Mouse (Mus musculus) retina, adult 2 months (tissue): ENCODE measurements at regions not wholly inside any gene's neighbourhood (a gene's known extent, or its start where the extent isn't known, plus 50 kb on each side); places are given as distances from the start of the nearest gene placed in this dataset.

Experiments
- DNase-seq: peaks from one replicate; pipeline ENCODE4 v3.0.0-alpha.2; 2012; ENCODE audit warnings: low read depth, low spot score

DNA sequence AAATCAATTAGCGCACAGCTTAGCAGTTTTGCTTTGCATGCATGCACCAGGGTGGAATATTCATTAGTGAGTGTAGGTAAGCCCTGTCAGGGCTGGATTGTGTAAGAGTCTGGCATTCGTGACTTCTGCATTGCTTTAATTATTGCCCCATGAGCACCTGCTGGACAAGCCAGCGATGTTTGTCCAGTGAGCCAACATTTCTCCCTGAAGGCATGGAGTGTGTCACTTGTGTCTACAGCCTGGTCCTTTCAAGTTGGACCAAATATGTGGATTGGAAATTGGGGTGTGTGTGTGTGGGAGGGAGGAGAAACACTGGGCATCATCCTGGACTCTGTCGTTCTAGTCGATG lies 115.9 kb downstream of the Evx1 start:
- no peak for DNase-seq

DNA sequence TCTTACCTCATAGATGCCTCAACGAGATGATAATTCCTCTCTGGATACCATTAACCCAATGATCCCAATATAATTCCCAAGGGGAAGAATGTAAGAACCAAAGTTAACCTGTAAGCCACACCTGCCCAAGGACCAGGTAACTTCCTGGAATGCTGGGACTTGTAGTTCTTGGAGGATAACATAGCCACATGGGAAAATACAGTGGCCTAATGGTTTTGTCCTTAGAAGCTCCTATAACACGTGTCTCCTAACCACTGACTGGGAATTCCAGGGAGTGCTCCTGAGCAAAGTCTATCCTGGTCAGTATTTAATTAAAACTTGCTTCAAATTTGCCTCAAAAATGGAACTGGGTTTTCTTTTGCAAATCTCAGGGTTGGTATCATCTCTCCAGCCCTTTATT lies 119.9 kb downstream of the Evx1 start:
- DNase-seq = no peak

DNA sequence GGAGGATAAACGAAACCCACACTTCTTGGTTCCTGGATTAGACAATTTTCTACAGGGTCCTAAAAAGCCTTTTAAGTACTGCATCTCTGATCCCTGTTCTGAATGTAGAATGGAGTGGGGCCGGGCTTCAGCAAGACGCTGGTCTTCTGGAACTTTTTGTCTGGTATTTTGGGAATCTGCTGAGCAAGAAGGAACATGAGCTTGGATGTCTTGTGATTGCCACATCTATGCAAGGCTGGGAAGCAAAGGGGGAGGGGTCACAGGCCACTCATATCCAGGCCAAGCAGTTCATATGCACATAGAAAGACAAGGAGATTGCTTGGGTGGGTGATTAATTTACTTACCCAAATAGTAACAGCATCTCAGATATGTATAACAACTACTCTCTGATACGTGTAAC lies 121.5 kb downstream of the Evx1 start:
- no peak for DNase-seq

DNA sequence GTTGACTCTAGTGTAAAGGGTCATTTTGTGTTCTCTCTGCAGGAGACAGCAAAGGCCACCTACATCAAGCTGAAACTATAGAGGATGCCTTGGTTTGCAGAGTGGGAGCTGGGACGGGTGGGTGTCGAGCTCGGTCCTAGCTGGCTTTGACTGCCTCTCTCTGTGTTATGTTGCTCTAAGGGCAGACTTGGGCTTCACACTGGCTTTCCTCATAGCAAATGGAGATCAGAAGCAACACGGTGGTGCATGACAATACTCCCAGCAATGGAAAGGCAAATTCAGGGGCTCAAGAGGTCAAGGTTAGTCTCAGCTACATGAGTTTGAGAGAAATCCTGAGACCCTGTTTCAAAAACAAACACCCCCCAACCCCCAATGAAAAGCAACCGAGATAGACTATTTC lies 122.1 kb downstream of the Evx1 start:
- DNase-seq = no peak

DNA sequence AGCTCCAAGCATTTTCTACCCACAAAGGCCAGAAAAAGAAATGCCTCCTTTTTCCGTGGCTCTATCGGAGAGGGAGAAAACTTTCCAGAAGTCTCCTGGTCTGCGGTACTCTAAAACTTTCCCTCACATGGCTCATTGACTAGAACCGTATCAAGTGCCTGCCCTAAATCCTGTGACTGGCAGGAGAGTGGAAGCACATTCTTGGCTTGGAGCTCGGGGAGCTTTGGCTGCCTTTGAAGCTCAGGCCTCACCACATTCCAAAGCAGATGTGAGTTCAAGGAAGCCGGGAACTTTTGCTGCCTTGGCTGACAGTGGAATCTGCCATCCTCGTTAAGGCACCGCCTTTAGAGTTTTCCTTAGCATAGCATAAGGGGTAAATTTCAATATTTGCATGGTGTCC lies 125.1 kb downstream of the Evx1 start:
- no peak for DNase-seq

DNA sequence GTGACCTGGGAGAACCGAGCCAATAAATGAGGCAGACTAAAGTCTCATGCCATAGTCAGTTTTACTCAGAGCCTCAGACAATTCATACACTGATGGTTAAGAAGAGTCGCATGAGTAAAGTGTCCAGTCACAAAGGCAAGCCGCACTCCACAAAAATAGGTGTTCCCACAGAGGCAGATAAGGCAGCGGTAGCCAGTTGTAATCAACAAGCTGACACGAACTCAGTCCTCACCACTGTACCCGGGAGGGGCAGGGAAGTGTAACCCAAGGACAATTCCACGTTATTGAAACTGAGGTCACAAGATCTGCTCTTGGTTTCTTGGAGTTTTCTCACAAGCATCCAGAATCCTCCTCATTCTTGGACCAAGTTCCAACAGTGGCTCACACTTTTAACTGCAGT lies 125.9 kb downstream of the Evx1 start:
- no peak for DNase-seq

DNA sequence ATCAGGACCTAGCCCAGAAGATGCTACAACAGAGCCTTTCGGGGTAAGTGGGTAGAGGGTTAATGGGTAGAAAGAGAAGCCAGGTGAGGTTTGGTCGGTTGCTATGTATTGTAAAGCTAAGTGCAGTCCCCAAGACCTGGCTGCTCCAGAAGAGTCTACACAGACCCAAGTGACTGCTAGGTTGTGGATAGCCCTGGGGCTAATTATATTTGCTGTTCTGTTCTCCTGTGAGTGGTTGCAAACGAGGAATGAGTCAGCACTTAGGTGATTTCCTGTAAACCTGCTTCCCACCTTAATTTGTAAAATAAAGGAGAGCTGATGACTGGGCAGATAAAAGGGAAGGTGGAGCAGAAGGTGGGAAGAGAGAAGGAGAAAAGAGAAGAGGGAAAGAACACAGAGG lies 126.9 kb downstream of the Evx1 start:
- no peak for DNase-seq

DNA sequence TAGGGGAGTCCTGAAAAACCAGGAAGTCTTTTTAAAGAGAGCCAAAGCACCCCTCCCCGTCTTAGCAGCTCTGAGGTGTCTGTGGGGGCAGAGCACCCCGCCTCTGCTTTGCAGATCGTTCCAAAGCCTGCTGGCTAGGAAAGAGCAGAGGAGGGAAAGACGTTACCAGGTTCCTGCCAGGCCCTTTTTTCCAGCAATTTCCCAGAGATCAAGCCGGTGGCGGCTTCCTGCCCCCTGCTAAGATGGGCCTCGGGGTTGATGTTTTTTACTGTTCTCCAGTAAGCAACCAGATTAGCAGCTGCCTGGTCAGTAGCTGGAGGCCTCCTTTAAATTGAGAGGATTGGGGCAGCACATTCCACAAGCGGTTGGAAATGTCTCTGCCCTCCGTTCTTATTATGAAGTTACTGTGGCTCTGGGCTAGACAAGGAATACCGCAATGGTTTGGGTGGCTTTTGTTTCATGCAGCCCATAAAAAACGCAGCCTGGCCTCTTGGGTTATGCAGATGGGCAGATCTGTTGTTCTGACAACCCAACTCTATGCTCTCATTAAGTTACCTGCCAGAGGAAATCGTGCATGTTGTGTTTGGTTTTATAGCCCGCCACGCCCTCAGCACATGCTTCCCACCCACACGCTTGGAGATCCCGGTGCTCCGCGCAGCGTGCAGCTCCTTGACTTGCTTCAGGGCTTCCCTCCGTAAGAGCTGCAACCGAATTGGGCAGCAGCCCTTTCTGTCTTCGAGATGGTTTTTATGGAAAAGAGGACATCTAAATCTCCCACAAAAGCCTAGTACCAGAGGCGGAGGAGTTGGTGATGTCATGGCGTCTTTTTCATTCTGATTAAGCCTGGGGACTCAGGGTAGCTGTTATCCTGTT lies 130.1 kb downstream of the Evx1 start:
- DNase-seq = no peak

DNA sequence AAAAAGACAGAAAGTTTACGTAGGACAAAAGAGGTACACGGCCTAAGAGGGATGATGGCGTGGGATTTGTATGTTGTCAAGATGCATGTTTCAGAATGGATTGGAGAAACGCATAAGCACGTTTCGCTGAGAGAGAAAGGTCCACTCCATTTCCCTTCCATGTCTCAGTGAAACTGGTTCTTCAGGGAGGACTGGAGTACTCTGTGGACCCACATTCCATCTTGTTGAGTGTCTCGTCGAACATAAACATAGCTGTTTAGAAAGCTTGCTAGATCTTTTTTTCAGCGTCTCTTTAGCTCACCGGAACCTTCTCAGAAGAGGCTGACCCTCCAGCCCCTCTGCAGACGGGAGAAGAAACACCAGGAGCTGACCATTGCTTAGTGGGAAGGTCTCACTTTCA lies 145.5 kb downstream of the Evx1 start:
- DNase-seq = no peak

DNA sequence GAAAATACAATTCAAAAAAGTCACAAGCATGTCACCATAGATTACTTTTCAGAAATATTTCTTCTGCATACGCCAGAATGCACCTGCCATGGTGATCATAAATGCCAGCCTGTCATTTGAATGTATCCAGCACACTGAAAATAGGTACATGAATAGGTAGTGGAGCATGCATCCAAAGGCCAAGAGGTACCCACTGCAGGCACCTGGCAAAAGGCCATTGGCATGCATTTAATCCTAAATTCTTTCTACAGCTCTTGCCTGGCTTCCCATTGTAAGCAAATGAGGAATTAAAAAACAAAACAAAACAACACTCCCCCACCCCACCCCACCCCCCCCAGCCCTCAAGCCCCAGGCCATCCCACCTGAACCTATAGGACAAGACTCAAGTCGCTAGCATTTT lies 147.9 kb downstream of the Evx1 start:
- DNase-seq = no peak

DNA sequence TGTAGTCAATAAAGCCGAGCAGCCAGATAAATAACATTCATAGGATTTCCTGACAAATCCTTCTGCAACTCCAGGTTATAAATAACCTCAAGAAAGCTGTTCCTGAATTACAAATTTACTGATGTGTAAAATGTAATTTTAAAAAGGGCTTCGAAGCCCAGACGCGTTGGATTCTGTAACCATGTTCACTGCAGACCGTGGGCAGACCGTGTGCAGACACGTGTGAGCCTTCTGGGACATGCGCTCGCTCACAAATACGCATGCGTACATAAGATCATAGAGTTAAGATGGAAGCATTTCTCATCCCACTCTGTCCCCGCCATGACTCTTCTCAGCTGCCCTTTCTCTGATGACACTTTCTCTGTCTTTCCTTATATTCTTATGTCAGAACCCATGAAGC lies 150.1 kb downstream of the Evx1 start:
- no peak for DNase-seq

DNA sequence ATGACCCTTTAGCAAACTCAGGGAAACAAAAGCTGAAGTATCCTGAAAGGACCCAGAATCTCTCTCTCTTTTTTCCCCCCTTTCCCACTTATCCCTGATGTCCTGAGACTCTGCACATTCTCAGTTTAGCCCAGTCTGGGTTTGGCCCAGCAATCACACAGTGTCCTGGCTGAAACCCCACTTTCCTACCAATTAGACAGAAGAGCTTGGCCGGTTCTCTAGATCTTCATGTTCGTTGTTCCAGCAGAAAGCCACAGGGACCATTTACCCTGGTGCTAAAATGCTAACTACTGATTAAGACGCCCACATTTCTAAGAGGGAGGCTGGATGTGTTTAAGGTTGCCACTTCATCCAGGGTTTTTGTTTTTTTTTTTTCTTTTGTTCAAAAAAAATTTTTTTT lies 151.3 kb downstream of the Evx1 start:
- no peak for DNase-seq

DNA sequence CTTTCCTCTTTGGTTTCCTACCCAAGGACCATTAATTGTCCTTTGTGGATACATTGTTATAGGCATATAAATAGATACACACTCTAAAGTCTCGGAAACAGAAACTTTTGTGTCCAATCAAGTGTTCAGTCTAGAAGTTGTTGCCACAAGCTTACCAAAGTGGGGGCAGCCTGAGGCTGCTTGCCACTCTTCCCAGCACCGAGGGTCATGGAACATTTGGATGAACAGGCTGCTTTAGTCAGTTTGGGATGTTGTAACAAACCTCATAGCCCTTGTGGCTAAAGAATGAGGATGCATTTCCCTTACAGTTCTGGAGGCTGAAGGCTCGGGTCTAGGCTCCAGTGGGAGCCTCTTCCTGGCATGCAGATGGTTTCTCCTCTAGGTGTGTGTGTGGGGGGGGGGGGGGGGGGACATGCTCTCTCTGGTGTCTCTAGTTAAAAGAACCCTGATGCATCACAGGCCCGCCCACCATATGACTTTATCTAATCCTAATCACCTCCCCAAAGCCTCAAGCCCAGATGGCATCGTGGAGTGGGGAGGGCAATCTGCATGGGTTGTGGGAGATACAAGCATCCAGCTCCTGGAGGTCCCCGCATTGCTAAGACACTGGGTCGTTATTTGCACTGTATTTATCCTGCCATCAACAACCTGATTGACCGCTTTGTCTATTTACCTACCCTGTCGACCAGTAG lies 152.7 kb downstream of the Evx1 start:
- no peak for DNase-seq

DNA sequence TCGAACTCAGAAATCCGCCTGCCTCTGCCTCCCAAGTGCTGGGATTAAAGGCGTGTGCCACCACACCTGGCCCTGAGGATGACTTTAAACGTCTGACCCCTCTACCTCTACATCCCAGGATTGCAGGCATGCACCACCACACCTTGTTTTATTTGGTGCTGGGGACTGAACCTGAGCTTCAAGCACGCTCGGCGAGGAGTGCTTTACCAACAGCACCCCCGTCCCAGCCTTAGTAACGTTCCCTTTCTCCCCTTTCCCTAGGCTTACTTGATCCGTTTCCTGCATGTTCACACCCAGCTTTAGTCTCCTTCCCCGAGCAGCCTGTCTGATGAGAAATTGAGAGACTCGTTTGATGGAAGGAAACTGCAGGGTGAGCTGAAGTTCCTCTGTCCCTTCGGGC lies 157.5 kb downstream of the Evx1 start:
- DNase-seq = no peak

DNA sequence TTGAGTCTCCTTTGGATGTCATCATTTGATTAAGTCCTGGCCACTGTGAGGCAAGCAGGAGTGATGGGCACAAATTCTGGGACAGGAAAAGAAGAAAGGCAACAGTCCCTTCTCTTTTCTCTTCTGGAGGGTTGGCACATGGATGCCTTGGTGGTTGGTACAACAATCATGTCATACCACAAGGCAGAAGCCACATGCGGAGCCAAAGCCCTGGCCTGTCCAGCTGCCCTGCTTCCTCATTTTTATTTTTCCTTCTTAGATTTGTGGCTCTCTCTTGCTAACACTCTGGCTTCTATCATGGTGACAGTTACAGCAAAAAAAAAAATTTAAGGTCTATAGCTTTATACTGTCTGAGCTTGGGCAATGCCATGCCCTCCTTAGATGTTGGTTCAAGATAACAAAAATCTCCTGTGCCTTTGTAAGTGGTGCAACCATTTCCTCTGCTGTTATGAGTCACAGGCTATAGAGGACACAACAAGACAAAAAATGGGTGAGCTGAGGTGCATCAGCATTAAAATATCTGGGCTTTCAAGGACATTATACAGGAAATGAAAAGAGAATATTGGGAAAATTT lies 158.2 kb downstream of the Evx1 start:
- DNase-seq = no peak

DNA sequence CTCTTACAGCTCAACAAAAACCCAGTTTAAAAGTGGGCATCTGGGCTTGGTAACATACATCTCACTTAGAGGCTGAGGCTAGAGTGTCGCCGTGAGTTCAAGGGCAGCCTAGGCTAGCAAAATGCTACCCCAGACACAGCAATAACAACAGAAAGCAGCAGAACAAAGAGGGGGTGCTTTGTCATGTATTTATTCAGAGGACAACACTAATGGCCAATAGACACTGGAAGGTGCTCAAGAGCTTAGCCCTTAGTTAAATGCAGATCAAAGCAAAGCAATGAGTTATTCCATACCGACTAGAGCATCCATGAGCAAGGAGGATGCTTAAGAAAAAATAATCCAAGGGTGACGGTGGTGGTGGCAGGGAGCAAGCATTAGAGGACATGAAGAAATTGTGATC lies 158.7 kb downstream of the Evx1 start:
- no peak for DNase-seq

DNA sequence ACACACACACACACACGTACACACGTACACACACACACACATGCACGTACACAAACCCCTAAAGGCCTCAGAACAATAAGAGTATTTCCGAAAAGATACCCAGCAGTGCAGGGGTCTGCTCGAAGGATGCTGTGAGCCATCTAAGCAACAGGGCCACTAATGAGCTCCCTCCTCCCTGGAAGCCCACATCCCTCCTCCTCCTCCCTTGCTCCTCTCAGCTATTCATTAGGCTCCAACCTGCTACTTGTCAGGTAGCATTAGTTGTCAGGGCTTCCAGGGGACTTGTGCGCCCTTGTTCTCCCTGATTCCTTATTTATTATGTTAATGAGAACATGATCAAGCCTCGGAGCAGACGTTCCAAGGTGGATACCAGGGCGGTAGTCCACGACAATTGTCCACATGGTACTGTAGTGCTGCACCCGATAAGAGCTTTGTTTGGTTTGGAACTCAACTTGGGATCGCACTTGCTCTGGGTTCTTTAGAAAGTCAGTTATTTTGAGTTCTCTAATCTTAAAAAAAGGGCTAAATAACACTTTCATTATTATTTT lies 159.8 kb downstream of the Evx1 start:
- no peak for DNase-seq

DNA sequence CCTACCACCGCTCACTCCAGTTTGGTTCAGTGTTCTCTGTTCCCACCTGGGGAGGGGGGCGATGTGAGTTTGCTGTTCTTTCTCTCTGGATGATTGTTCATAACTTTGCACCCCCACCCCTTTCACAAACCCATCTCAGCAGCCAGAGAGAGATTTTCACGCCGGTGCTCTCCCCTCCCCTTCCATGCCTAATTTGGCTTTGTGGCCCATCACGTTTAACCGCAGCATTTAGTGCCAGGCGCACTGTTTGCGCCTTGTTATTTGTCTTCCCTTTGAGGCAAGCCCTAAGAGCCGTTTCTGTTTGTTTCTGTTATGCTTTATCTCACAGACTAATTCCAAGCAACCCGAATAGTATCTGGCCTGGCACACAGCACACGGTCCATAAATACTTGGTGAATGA lies 160.6 kb downstream of the Evx1 start:
- DNase-seq = no peak

DNA sequence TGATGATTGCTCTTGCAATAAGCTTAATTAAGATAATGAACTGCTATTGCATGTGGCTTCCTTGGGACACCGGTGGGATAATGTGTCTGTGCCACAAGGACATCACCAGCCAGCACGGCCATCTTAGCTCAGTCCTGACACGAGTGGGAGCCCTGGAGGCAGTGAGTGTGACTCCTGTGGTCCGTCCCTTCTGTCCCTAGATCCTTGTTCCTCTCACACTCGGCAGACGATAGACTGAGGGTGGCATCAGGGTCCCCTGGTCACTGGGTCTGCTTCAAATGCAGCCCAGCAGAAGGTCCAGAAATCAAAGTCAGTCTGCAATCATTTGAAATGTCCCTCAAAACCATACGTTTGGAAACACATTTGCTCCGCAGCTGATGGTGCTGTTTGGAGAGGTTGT lies 162.4 kb downstream of the Evx1 start:
- DNase-seq = no peak

DNA sequence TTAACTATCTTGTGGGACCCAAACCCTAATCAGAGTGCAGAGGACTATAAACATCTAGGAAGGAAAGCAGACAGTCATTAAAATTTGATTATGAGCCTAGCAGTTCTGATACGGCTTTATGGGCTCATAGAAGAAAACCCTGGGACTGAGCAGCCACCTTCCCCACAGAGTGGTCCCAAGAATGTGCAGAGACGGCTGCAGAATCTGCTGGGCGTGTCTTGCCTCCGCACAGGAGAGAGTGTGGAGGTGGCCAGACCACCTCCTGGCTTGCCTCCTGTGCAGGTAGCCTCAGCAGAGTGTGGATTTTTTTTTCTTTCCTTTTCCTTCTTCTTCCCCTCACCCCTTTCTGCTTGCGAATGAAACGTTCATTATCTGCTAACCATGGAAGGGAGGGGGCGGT lies 163.3 kb downstream of the Hibadh start:
- no peak for DNase-seq

DNA sequence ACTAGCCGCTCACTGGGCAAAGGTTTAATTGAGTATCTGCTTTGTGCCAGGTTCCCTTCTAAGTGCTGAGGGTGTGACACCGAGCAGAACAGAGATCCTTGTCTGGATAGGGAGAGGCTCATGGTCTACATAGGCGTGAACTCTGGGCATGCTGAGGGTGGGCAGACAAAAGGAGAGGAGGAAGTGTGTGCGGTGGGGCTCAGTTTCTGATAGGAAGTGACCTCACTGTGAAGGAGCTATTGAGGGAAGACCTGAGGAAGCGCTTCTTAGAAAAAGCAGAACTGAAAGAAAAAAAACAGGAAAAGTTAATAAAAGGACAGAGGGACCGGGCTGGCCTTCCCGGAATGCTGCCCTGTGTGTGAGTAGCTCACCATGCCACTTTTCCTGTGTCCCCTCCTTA lies 162.8 kb downstream of the Hibadh start:
- DNase-seq = no peak

DNA sequence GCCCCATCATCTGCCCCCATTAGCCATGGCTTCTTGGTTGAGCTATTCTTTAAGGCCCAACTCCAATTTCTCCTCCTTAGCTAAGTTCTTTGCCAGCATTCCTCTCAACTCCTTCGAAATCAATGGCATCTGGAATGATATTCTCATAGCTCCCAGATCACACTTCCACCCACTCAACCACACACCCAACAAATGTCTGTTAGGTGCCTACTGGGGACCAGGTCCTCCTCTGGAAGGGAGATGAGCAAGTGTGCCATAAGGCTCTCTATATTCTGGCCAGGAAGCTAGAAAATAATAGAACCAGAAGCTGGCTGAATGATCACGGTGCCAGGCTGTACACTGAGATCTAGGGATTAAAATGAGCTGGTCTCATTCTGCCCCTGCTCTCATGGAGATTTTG lies 161.6 kb downstream of the Hibadh start:
- DNase-seq = no peak

DNA sequence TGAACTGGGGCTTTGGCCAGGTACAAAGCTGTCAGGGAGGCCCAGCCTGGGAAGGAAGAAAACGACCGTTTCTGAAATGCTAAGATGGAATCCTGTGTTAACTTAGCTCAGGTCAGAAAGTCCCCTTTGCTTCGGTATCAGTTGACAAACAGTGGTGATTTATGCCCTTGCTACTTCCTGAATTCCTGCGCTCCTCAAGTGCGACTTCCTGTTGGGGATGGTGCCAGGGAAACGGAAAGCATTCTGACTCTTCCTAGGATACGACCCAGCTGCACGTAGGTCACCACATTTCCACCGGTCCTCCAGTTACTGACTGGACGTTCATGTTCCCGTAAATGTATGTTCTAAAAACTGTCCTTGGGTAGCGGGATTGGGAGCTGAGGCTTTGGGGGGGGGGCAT lies 161.0 kb downstream of the Hibadh start:
- DNase-seq = no peak
